Mouse (Mus musculus): ENCODE data around the gene Kbtbd7. TPM values are rescaled to one million over a fixed set of nuclear protein-coding genes. Genes with fewer than 3 reads are reported as not detected.

Gene Kbtbd7
- total RNA-seq (2023) = 10.5 TPM

GRCm38 (mm10) chr14:79425979-79426729, at the start of gene Kbtbd7:
Kbtbd7 (plus strand) TSS chr14:79426511.

GRCm38 (mm10) chr14:79390265-79390926, 35.9 kb upstream of the Kbtbd7 start, which contains the start of gene Naa16:
Naa16 (minus strand) TSS chr14:79390778.

DNA sequence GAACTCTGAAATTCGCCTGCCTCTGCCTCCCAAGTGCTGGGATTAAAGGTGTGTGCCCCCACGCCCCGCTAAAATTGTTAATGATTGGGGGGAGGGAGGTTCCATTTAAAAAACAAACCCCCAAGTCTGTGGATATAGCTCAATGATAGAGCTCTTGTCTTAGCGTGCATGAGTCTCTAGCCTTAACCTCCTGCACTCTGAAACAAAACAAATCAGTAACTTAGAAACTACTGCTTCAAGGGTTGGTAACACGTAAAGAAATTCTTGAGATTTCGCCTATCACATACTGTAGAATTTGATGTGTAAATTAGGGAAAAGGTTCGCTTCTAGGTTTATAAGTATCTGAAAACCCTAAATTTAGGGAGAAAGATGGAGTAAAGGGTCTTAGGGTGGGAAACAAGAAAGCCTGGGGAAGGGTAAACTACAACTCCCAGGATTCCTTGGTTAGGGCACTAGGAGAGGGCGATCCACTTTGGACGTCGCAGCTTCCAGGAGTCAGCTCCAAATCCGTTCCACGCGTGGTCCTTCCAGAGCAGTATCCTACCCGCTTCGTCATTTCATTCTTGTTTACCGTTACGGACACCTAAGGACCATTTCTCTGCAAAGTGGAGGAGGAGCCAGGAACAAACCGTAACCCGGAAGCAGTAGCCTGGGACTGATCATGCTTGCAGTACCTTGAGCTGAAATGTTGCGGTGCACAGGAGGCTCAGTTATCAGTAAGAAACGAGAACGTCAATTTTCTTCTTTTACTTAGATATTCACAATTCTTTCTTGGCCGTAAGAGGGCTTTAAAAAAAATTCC, 28.8 kb upstream of the Kbtbd7 start, which contains the start of gene Mtrf1:
Gene Mtrf1 (plus strand): TSS at position 452 of the 802 bp plus-strand sequence.

GRCm38 (mm10) chr14:79451681-79452590, 25.6 kb downstream of the Kbtbd7 start, which contains the start of gene Kbtbd6:
Kbtbd6 (plus strand) TSS chr14:79451835.

Other genes with a start within 250 kb of the Kbtbd7 start
- gene Zfp957, start 179.1 kb upstream of the Kbtbd7 start, total RNA-seq (2023) = not detected
- 456 TPM for gene Rgcc, start 124.9 kb upstream of the Kbtbd7 start, total RNA-seq (2023)
- gene Naa16, start 35.7 kb upstream of the Kbtbd7 start, total RNA-seq (2023) = 64.4 TPM
- gene Mtrf1, start 28.7 kb upstream of the Kbtbd7 start, total RNA-seq (2023) = 1.6 TPM
- gene Kbtbd6, start 25.3 kb downstream of the Kbtbd7 start, total RNA-seq (2023) = not detected
- 230 TPM for gene Elf1, start 54.7 kb downstream of the Kbtbd7 start, total RNA-seq (2023)
- 24.2 TPM for gene Wbp4, start 55.0 kb downstream of the Kbtbd7 start, total RNA-seq (2023)
- 75.8 TPM for gene Sugt1, start 161.2 kb downstream of the Kbtbd7 start, total RNA-seq (2023)
- not detected for gene Cnmd, start 235.7 kb downstream of the Kbtbd7 start, total RNA-seq (2023)